Mouse (Mus musculus) left cerebral cortex, adult 9 months (tissue): ENCODE measurements at regions not wholly inside any gene's neighbourhood (a gene's known extent, or its start where the extent isn't known, plus 50 kb on each side); places are given as distances from the start of the nearest gene placed in this dataset.

ENCODE experiments used
- DNase-seq, 2 experiments: peaks; one replicate each; pipeline ENCODE4 v3.0.0; 2022; ENCODE audit warnings: low spot score in 2 of 2

DNA sequence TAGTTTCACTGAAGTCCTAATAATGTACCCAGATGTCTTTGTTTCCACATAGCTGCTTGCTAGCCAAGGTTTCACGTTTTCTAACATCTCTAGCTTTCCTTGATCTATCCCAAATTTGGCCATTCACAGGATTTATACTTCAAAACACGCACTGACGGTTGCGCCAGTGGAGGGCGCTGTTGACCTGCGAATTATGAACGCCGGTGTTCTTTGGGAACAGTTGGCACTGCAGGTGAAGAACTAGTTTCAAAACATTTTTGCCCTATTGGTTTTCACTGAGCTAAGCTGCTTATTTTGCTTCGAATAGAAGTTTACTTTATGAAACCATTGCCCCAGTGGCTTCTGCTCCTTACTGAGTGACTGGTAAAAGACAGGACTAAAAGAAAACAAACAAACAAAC, 76.7 kb upstream of the Slitrk3 start:
- DNase-seq, result peak in 1 of 2 experiments; percentile 62

DNA sequence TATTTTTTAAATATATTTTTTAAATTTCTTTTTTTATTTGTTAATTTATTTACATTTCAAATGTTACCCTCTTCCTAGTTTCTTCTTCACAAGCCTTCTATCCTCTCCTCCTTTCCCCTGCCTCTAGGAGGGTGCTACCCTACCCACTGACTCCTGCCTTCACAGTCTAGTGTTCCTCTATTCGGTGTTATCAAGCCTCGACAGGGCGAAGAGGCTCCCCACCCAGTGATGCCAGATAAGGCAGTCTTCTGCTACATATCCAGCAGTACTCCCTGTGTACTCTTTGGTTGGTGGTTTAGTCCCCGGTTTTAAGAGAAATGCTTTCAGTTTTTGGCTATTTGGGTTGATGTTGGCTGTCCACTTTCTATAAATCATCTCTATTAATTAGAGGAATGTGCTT, 67.5 kb upstream of the Slitrk3 start:
- no peak for DNase-seq

DNA sequence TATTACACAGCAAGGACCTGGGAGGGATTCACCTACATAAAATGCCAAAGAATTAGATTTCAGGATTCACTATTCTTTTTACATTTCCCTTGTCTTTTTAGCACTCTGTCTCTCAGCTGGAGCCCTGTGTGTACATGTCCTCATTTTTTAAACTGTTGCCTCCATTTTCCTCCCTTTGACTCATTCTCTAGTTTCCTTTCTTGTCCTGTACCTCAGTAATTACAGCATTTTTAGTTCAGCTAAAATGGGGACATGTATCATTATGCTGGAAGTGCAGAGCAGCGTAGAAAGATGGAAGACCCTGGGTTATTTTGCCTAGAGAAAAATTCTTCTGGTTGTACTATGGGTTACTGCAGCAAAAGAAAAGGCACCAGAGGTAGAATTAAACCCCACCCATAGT, 51.5 kb upstream of the Slitrk3 start:
- DNase-seq, result no peak
